Mouse (Mus musculus) erythroblast, embryonic 14.5 days (primary cell): ENCODE measurements around the gene Asb16.

Source experiments
- GATA1 ChIP-seq: IDR thresholded peaks from 2 replicates; pipeline ENCODE4 v1.6.1; 2012; ENCODE audit warnings: low read length, inconsistent platforms, mixed read lengths
- TAL1 ChIP-seq: IDR thresholded peaks from 3 replicates; pipeline ENCODE4 v1.6.1; 2012; ENCODE audit warnings: low read length, inconsistent platforms, mixed read lengths

- TF ChIP-seq GATA1 (no peak), TAL1 (no peak)
These were observed 50.2 kb downstream of the Asb16 start for GRCm38 (mm10) chr11:102318576-102319409.
